Mouse (Mus musculus) heart, postnatal 36 days (tissue): ENCODE results near the gene Bin2. TPM values are rescaled to one million over a fixed set of nuclear protein-coding genes. Genes with fewer than 3 reads are reported as not detected.
"Not testable (repeated sequence)": the region's sequence is repeated elsewhere in the genome, so short reads cannot be mapped to it uniquely, and the experiment has no call there.

Experiments
- DNase-seq, 2 experiments: peaks; one replicate each; pipeline ENCODE4 v3.0.0; 2021 to 2022
- intact Hi-C: fragments of 180-260 bp; cut with DNase I; formaldehyde crosslinking; loops from one replicate; pipeline ENCODE4 v1.15.1; 2025
- total RNA-seq, 2 experiments: library from RNA; stranded (reverse); gene quantifications; 2 replicates each; pipeline ENCODE4 v1.2.3; 2021

Gene Bin2
- total RNA-seq, 2 experiments from 2014 or later, result 1.6 TPM

GRCm38 (mm10) chr15:100623754-100624153 is 45.6 kb downstream of the Bin2 start:
- DNase-seq, result no peak
- intact Hi-C loops, result no loop called here

GRCm38 (mm10) chr15:100622164-100622563 is 47.2 kb downstream of the Bin2 start:
- intact Hi-C loops, result no loop called here
- DNase-seq, result no peak

DNA sequence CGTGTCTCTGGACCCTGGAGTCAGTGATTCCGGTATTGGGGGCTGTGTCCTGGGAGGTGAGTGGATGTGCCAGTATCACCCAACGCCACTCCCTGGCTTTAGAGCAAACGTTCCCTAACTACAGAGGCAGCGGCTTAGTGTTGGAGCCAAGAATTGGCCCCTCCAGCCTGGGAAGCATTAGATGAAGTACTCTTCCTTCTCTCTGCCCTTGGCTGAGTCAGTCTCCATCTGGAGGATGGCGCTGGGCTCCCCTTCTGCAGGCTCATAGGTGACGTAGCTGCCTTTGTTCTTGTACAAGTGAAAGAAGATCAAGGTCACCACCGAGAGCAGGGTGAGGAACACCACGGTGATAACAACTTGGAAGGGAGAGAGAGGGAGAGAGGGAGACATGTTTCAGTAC is 47.7 kb downstream of the Bin2 start:
- DNase-seq, intact Hi-C loops: not testable (repeated sequence)

DNA sequence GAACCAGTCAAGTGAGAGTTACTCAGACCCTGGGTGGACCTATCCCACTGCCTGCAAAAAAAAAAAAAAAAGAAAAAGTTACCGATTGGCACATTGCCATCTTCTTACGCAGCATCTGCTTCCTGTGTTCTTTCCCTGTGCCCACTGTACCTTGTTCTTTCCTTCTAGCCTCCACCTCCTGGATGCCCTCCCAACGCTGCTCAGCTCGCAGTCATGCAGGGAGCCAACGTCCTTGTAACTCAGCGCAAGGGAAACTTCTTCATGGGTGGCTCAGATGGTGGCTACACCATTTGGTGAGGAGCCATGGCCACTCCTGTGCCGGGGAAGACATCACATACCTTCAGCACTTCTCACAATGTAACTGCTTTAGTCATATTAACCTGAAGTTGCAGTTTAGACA is 50.2 kb downstream of the Bin2 start:
- no peak for DNase-seq
- intact Hi-C loops, result loop anchor here (10.0 kb wide), 2 partner anchors 394 to 644 kb away; partner anchors contain the start of genes Atf1 and Larp4

- intact Hi-C loops, result loop anchor here (10.0 kb wide), 2 partner anchors 391 to 641 kb away; partner anchors contain the start of genes Atf1 and Larp4
- no peak for DNase-seq
Observed at GRCm38 (mm10) chr15:100616221-100616620, 53.1 kb downstream of the Bin2 start.

DNA sequence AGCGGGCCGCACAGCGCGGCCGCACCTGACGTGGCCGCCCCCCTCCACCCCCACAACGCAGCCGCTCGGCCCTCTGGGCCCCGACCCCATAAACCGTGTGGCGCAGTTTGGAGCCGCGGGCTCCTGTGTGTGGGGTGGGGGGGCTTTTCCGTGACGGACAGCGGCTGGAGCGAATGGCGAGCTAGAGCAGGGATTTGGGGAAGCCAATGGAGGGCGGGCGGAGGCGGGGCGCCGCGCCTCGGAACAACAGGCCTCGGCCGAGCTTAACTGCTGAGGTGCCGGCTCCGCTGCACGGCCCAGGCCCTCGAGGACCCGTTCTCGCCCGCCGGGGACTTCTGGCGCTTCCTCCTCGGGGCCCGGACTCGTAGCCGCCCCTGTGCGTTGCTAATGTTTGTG is 53.5 kb downstream of the Bin2 start:
- DNase-seq, result peak; percentile 90 to 92
- intact Hi-C loops, result loop anchor here (10.0 kb wide), 2 partner anchors 391 to 641 kb away; partner anchors contain the start of genes Atf1 and Larp4

DNA sequence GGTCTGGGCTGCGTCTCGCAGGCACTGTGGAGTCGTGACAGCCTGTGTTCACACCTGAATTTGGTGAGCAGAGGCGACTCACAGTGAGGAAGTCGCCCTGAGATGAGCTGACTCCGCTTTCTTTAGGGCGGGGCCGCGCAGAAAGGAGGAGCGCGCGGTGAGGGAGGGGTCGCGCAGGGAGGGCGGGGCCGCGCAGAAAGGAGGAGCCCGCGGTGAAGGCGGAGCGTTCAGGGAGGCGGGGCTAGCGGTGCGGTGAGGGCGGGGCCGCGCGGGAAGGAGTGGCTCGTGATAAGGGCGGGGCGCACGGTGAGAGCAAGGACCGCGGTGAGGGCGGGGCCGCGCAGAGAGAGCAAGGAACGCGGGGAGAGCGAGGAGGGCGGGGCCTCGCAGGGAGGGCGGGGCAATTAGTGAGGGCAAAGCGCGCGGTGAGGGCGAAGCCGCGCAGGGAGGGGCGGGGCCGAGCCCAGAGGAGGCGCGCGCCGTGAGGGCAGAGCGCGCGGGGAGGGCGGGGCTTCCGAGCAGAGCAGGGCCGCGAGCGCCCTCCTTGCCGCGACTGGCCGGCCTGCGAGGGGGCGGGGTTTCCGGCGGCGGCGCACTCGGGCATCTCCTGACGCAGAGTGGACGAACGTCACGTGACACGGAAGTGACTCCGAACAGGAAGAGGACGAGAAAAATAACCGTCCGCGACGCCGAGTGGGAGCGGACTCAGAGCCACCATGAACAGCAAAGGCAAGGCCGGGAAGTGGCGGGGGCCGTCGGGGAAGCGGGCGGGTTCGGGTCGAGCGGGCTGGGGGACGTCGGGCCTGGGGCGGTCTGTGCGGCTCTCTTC is 54.1 kb downstream of the Bin2 start, which contains the start of gene Dazap2:
Dazap2 (plus strand) TSS at position 354 of the 829 bp plus-strand sequence.
- intact Hi-C loops, result loop anchor here (5.0 to 10.0 kb wide), 3 partner anchors 148 to 640 kb away; partner anchors contain the start of genes Atf1, Larp4 and Letmd1

GRCm38 (mm10) chr15:100614218-100614995 is 54.9 kb downstream of the Bin2 start:
- intact Hi-C loops, result loop anchor here (5.0 to 10.0 kb wide), 3 partner anchors 147 to 640 kb away; partner anchors contain the start of genes Atf1, Larp4 and Letmd1
- no peak for DNase-seq

More for the DNA sequence above, 54.1 kb downstream of the Bin2 start, which contains the start of gene Dazap2:
- DNase-seq, result peak; percentile 98 to 99

- peak; percentile 85 to 86 for DNase-seq
- intact Hi-C loops, result loop anchor here (1.0 to 10.0 kb wide), 6 partner anchors 65 to 639 kb away; partner anchors contain the start of genes Atf1, Larp4 and Letmd1
Observed at GRCm38 (mm10) chr15:100613584-100613983, 55.8 kb downstream of the Bin2 start.

GRCm38 (mm10) chr15:100612432-100612831 is 56.9 kb downstream of the Bin2 start:
- DNase-seq, result no peak
- intact Hi-C loops, result loop anchor here (2.0 to 10.0 kb wide), 5 partner anchors 64 to 638 kb away; partner anchors contain the start of genes Atf1, Larp4 and Letmd1

DNA sequence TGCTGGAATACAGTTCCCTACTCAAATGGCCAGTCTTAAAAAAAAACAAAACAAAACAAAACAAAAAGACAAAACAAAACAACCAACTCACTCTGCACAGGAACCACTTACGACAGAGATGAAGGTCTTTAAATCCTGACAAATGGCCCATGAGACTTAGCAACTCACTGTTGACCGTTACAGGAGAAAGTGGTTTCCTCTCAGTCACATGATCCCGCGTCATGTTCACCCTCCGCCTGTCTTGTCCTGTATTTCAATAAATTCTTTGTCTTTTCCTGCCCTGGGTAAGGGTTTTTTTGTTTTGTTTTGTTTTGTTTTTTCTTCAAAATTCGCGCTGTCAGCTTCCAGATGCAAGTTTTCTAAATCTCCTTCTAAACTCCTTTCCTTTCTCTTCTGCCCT is 57.4 kb downstream of the Bin2 start:
- intact Hi-C loops, result loop anchor here (2.0 to 10.0 kb wide), 5 partner anchors 63 to 637 kb away; partner anchors contain the start of genes Atf1, Larp4 and Letmd1
- DNase-seq, result no peak

DNA sequence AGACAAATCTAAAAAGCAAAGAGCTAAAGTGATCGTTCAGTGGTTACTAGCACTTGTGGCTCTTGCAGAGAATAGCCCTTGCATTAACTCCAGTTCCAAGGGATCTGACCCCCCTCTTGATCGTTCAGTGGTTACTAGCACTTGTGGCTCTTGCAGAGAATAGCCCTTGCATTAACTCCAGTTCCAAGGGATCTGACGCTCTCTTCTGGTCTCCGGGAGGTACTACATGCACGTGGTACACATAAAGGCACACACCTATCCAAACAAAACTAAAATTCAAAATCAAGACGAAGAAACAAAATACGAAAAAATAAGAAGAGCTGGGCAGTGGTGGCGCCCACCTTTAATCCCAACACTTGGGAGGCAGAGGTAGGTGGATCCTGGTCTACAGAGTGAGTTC is 62.7 kb downstream of the Bin2 start:
- DNase-seq, intact Hi-C loops: not testable (repeated sequence)

DNA sequence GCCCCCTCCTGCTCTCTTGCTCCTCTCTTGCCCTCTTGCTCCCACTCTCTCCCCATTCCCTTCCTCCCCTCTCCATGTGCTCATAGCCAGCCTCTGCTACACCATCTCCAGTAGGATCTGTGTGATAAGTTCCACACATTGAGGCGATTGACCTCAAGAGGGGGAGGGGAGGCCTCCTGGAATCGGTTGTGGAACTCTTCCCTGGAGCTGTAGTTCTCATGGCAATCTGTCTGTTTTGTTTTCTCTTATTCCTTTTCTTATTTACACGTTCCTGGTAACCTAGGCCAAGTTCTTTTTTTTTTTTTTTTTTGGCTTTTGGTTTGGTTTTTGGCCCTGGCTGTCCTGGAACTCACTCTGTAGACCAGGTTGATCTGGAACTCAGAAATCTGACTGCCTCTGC is 67.7 kb downstream of the Bin2 start:
- no peak for DNase-seq
- intact Hi-C loops, result no loop called here

DNA sequence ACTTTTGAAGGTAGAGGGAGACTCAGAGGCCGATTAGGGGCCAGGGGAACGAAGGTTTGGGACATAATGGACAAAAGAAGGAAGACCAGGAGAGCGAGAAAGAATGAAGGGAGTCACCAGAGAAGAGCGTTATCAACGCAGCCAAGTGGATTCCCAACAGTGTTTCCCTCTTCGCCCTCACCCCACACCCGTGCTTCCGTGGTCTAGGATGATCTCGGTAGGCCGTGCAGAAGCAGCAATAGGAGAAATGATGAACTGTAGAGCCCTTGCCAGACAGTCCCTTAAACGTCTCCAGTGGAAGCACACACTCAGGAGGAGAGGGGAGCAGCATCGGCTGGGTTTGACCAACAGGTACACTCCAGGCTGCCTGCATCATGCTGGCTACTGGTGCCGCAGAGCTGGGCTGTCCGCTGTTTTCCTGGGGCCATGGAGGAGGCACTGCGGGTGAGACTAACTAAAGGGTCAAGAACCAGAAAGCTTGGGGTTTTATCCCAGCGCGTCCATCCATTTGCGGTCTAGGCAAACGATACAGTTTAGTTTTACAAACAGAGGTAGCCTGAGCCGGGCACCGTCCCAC is 68.6 kb downstream of the Bin2 start:
- DNase-seq, result no peak
- intact Hi-C loops, result no loop called here

- peak in 1 of 2 experiments; percentile 68 for DNase-seq
- intact Hi-C loops, result no loop called here
Observed at GRCm38 (mm10) chr15:100600047-100600695, 69.2 kb downstream of the Bin2 start.

GRCm38 (mm10) chr15:100599276-100600046 is 69.9 kb downstream of the Bin2 start, which contains the start of gene Pou6f1:
Gene Pou6f1, minus strand, starts transcription at chr15:100599984.
- peak; percentile 63 to 76 for DNase-seq
- intact Hi-C loops, result loop anchor here (5.0 kb wide), 1 partner anchor 47 kb away; the partner anchor contains the start of gene Tfcp2

DNA sequence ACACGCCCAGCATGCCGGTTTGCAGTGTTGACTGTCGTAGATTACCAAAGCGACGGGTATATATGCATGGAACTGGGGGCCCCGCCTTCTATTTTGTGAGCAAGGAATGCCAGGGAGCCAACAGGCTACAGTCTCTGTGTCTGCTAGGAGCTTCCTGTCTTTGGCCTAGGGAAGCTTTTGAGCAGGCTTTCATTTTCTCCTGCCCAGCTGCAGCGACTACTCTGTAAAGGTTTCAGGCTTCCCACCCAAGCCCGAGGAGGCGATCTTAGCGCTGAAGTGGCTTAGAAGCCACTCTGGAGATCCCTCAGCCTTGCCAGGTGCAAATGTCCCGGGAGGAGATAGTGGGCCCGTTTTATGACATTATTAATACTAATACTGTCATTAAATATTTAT is 70.5 kb downstream of the Bin2 start:
- intact Hi-C loops, result loop anchor here (5.0 kb wide), 1 partner anchor 47 kb away; the partner anchor contains the start of gene Tfcp2
- peak; percentile 53 to 67 for DNase-seq

DNA sequence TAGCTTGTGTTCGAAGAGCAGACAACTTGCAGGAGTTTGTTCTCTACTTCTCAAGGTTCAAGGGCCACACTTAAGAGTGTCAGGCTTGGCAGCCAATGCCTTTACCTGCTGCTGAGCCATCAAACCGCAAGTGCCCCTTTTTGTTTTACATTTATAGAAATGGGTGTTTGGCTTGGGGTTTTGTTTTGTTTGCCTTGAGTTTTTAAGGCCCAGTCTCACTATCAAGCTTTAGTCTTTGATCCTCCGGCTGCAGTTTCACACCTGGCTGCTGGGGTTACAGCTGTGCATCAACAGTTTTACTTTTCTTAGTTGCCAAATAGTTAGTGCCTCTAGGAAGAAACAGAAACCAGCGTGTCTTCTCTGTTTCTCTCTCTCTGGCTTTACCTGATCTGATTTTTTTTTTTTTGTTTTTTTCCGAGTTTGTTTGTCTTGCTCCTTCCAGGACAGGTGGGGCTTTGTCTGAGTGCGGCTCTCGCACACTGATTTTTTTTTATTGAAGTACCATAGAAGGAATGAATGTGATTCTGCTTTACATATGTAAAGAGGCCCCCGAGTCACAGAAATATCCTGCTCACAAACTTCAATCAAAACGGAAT is 71.0 kb downstream of the Bin2 start:
- DNase-seq, result no peak
- intact Hi-C loops, result loop anchor here (5.0 kb wide), 1 partner anchor 46 kb away; the partner anchor contains the start of gene Tfcp2
